ENCODE assay signal across 8 mouse cellular contexts in genomic region chr19:5662310-5662709, GRCm38 (mm10). TPM values are rescaled to one million over a fixed set of nuclear protein-coding genes. Genes with fewer than 3 reads are reported as not detected.
DNase-seq lines count a peak whose midpoint lies in the region; ATAC-seq and TF ChIP-seq lines count a peak whose summit lies in the region.

No protein-coding gene starts in this region.

- ATAC-seq in forebrain, embryonic 14.5 days: no peak
- no peak for ATAC-seq in liver, embryonic 14.5 days (ENCODE audit: insufficient read depth)

- peak overlapping the region; percentile 55 for H3K4me3 ChIP-seq in layer of hippocampus, adult 2 months
- 0 out of 2 replicates have a peak overlapping the region, but pooled peaks have one; percentile 29 for H3K4me3 ChIP-seq in forebrain, embryonic 14.5 days (ENCODE audit: low read depth, low read length)
- H3K4me3 ChIP-seq in liver, embryonic 14.5 days (ENCODE audit: insufficient read depth in 1 of 2, low read depth in 2 of 2, low read length in 2 of 2): peak overlapping the region; percentile 79 to 84

- 81% methylated on average over 8 of the region's 8 CpGs for WGBS in forebrain, embryonic 14.5 days
- WGBS in liver, embryonic 14.5 days (ENCODE audit: insufficient replicate concordance): 55% methylated on average over 8 of the region's 8 CpGs

- no peaks in the 10 kb centered on the region for H3K27me3 ChIP-seq in forebrain, embryonic 14.5 days (replicated peaks; ENCODE audit: control insufficient read depth, insufficient read depth, low read length)
- no peaks in the 10 kb centered on the region for H3K27me3 ChIP-seq in liver, embryonic 14.5 days (ENCODE audit: control insufficient read depth, insufficient read depth, low read length)

- peak overlapping the region; percentile 82; the same call in 1 of the 2 replicates for H3K27ac ChIP-seq in layer of hippocampus, adult 2 months
- 0 out of 2 replicates have a peak overlapping the region, but pooled peaks have one; percentile 33 for H3K27ac ChIP-seq in forebrain, embryonic 14.5 days (ENCODE audit: low read depth, low read length)
- peak overlapping the region; percentile 97 for H3K27ac ChIP-seq in liver, embryonic 14.5 days

- H3K36me3 ChIP-seq in forebrain, embryonic 14.5 days (ENCODE audit: control insufficient read depth, insufficient read depth, low read length): peaks cover 32% of the 10 kb centered on the region
- H3K36me3 ChIP-seq in liver, embryonic 14.5 days (replicated peaks; ENCODE audit: control insufficient read depth, insufficient read depth, low read depth): peaks cover 24% of the 10 kb centered on the region

- TF ChIP-seq CTCF in layer of hippocampus, adult 2 months (conservative IDR thresholded peaks at IDR 0.05): no peak
- TF ChIP-seq CTCF in liver, embryonic 14.5 days (IDR thresholded peaks at IDR 0.05; ENCODE audit: low read depth): no peak

- DNase-seq in layer of hippocampus, adult 2 months (ENCODE audit: low spot score in 2 of 2): no peak
- no peak for DNase-seq in layer of hippocampus, postnatal 14 days (ENCODE audit: low spot score in 2 of 2)
- no peak for DNase-seq in forebrain, embryonic 14.5 days (ENCODE audit: low spot score)
- no peak for DNase-seq in liver, embryonic 14.5 days (ENCODE audit: low read depth in 3 of 3, low spot score in 3 of 3)
- DNase-seq in spleen, postnatal 36 days (ENCODE audit: low spot score in 2 of 2): peak; percentile 91 to 92
- no peak for DNase-seq in layer of hippocampus, adult 9-11 months
- no peak for DNase-seq in Muller cell, postnatal 12 days (ENCODE audit: inconsistent ontology term)
- DNase-seq in urinary bladder, adult 2 months (ENCODE audit: low spot score): no peak

- no peak for TF ChIP-seq EP300 in liver, embryonic 14.5 days (IDR thresholded peaks at IDR 0.05; ENCODE audit: low read depth)

- peaks cover 3% of the 10 kb centered on the region; the same call in 1 of the 2 replicates for H3K4me1 ChIP-seq in forebrain, embryonic 14.5 days (ENCODE audit: control insufficient read depth, insufficient read depth, low read length)
- H3K4me1 ChIP-seq in liver, embryonic 14.5 days (replicated peaks; ENCODE audit: control insufficient read depth in 2 of 2, insufficient read depth in 2 of 2, low read length in 1 of 2): peaks cover 34 to 39% of the 10 kb centered on the region in 2 experiments

- H3K9me3 ChIP-seq in forebrain, embryonic 14.5 days (replicated peaks; ENCODE audit: control insufficient read depth, low read length): no peaks in the 10 kb centered on the region
- no peaks in the 10 kb centered on the region for H3K9me3 ChIP-seq in liver, embryonic 14.5 days (ENCODE audit: control insufficient read depth, low read length)

- no peak overlapping the region for H3K9ac ChIP-seq in forebrain, embryonic 14.5 days (ENCODE audit: low read length)
- peak overlapping the region; percentile 80 for H3K9ac ChIP-seq in liver, embryonic 14.5 days (replicated peaks)

- H3K4me2 ChIP-seq in forebrain, embryonic 14.5 days (ENCODE audit: low read length): peak overlapping the region; percentile 52; the same call in 1 of the 2 replicates
- peak overlapping the region; percentile 95 for H3K4me2 ChIP-seq in liver, embryonic 14.5 days (ENCODE audit: low read depth)

RNA-seq across cellular contexts. Expression of gene Sipa1, which starts 1.2 kb away (rescaled TPM):
- 10 to 100 TPM; 16.5 to 17.5 TPM for total RNA-seq in layer of hippocampus, adult 2 months (2021)
- total RNA-seq in layer of hippocampus, postnatal 14 days (2021): 10 to 100 TPM; 22.8 to 26.1 TPM
- 9.2 and 10.2 TPM in 2 replicates for polyA plus RNA-seq in forebrain, embryonic 14.5 days (2014; fragmentation: Nextera tagmentation; extraction: Ambion mirVana)
- 27.5 and 33.2 TPM in 2 replicates for polyA plus RNA-seq in liver, embryonic 14.5 days (2012; rRNA removed)
- polyA plus RNA-seq in liver, embryonic 14.5 days (2014; fragmentation: Nextera tagmentation; extraction: Ambion mirVana): 14.3 and 18.9 TPM in 2 replicates
- polyA plus RNA-seq in urinary bladder, adult 2 months (2012; rRNA removed): 17.3 and 19.6 TPM in 2 replicates

RNA-seq across cellular contexts. Expression of gene Rela, which starts 25.0 kb away (rescaled TPM):
- total RNA-seq in layer of hippocampus, adult 2 months (2021): 10 to 100 TPM; 20.6 to 21.0 TPM
- 10 to 100 TPM; 21.0 to 26.7 TPM for total RNA-seq in layer of hippocampus, postnatal 14 days (2021)
- 29.8 and 35.8 TPM in 2 replicates for polyA plus RNA-seq in forebrain, embryonic 14.5 days (2014; fragmentation: Nextera tagmentation; extraction: Ambion mirVana)
- polyA plus RNA-seq in liver, embryonic 14.5 days (2012; rRNA removed): 14.8 and 19.9 TPM in 2 replicates
- 18.9 and 21.9 TPM in 2 replicates for polyA plus RNA-seq in liver, embryonic 14.5 days (2014; fragmentation: Nextera tagmentation; extraction: Ambion mirVana)
- 58.3 and 64.0 TPM in 2 replicates for polyA plus RNA-seq in urinary bladder, adult 2 months (2012; rRNA removed)

RNA-seq across cellular contexts. Expression of gene Map3k11, which starts 26.2 kb away (rescaled TPM):
- 10 to 100 TPM; 20.2 to 20.4 TPM for total RNA-seq in layer of hippocampus, adult 2 months (2021)
- total RNA-seq in layer of hippocampus, postnatal 14 days (2021): 10 to 100 TPM; 16.1 to 17.0 TPM
- 9.2 and 11.8 TPM in 2 replicates for polyA plus RNA-seq in forebrain, embryonic 14.5 days (2014; fragmentation: Nextera tagmentation; extraction: Ambion mirVana)
- polyA plus RNA-seq in liver, embryonic 14.5 days (2012; rRNA removed): 13.7 and 14.5 TPM in 2 replicates
- 9.1 and 10.8 TPM in 2 replicates for polyA plus RNA-seq in liver, embryonic 14.5 days (2014; fragmentation: Nextera tagmentation; extraction: Ambion mirVana)
- polyA plus RNA-seq in urinary bladder, adult 2 months (2012; rRNA removed): 19.9 and 22.0 TPM in 2 replicates

RNA-seq across cellular contexts. Expression of gene Pcnx3, which starts 26.4 kb away (rescaled TPM):
- total RNA-seq in layer of hippocampus, adult 2 months (2021): 10 to 100 TPM; 69.1 to 78.8 TPM
- 10 to 100 TPM; 66.3 to 72.2 TPM for total RNA-seq in layer of hippocampus, postnatal 14 days (2021)
- 20.9 and 24.6 TPM in 2 replicates for polyA plus RNA-seq in forebrain, embryonic 14.5 days (2014; fragmentation: Nextera tagmentation; extraction: Ambion mirVana)
- polyA plus RNA-seq in liver, embryonic 14.5 days (2012; rRNA removed): 19.8 and 25.9 TPM in 2 replicates
- polyA plus RNA-seq in liver, embryonic 14.5 days (2014; fragmentation: Nextera tagmentation; extraction: Ambion mirVana): 9.1 and 9.8 TPM in 2 replicates
- 40.5 and 53.5 TPM in 2 replicates for polyA plus RNA-seq in urinary bladder, adult 2 months (2012; rRNA removed)

RNA-seq across cellular contexts. Expression of gene Kcnk7, which starts 41.9 kb away (rescaled TPM):
- total RNA-seq in layer of hippocampus, adult 2 months (2021): under 1 TPM in 1 of 2 experiments, not detected in 1; 0.36 TPM
- total RNA-seq in layer of hippocampus, postnatal 14 days (2021): not detected
- 0.17 TPM in 1 of 2 replicates, not detected in the other for polyA plus RNA-seq in forebrain, embryonic 14.5 days (2014; fragmentation: Nextera tagmentation; extraction: Ambion mirVana)
- polyA plus RNA-seq in liver, embryonic 14.5 days (2012; rRNA removed): 0.04 TPM in 1 of 2 replicates, not detected in the other
- 0.17 and 0.27 TPM in 2 replicates for polyA plus RNA-seq in liver, embryonic 14.5 days (2014; fragmentation: Nextera tagmentation; extraction: Ambion mirVana)
- 0.13 and 0.25 TPM in 2 replicates for polyA plus RNA-seq in urinary bladder, adult 2 months (2012; rRNA removed)

Comparison
In these comparisons a context has a peak if more than half of its experiments do, and no peak if none do; other contexts are left out.
1. DNase-seq: peak in spleen, postnatal 36 days (2 of 2); none in layer of hippocampus, adult 2 months (0 of 2), layer of hippocampus, postnatal 14 days (0 of 2), forebrain, embryonic 14.5 days (single experiment), liver, embryonic 14.5 days (0 of 3), layer of hippocampus, adult 9-11 months (single experiment), Muller cell, postnatal 12 days (single experiment) and urinary bladder, adult 2 months (single experiment).
2. H3K27ac ChIP-seq: peak in every context shown above with its lines; median percentile 97 in liver, embryonic 14.5 days; 82 in layer of hippocampus, adult 2 months; 33 in forebrain, embryonic 14.5 days.
3. H3K4me3 ChIP-seq: peak in every context shown above with its lines; median percentile 82 in liver, embryonic 14.5 days; 55 in layer of hippocampus, adult 2 months; 29 in forebrain, embryonic 14.5 days.